Mouse (Mus musculus): Measurements from ENCODE around the gene Rad54l2. TPM values are rescaled to one million over a fixed set of nuclear protein-coding genes. Genes with fewer than 3 reads are reported as not detected.

Gene Rad54l2
- total RNA-seq, 4 experiments from 2014 or later = 6.2 to 7.8 (median 7.2) TPM

Other genes with a start within 250 kb of the Rad54l2 start
- not detected for gene Iqcf3, start 227.6 kb downstream of the Rad54l2 start, total RNA-seq (2022)
- gene Iqcf4, start 218.2 kb downstream of the Rad54l2 start, total RNA-seq (2022) = not detected
- not detected for gene Iqcf6, start 162.6 kb downstream of the Rad54l2 start, total RNA-seq (2022)
- not detected for gene Grm2, start 133.1 kb downstream of the Rad54l2 start, total RNA-seq (2022)
- 10 to 100 TPM; 28.1 to 37.7 (median 33.5) TPM for gene Tex264, start 103.3 kb downstream of the Rad54l2 start, total RNA-seq (2022)
- gene Dcaf1, start 32.7 kb upstream of the Rad54l2 start, total RNA-seq (2022) = 10 to 100 TPM; 18.7 to 29.7 (median 24.3) TPM
- 1 to 10 TPM; 3.3 to 6.3 (median 4.1) TPM for gene Rbm15b, start 98.2 kb upstream of the Rad54l2 start, total RNA-seq (2022)
- gene Manf, start 102.8 kb upstream of the Rad54l2 start, total RNA-seq (2022) = 10 to 100 TPM; 29.5 to 36.0 (median 34.7) TPM

Measured in gastrocnemius, adult 8-10 months (tissue).